Mouse (Mus musculus) forebrain, embryonic 12.5 days (tissue): ENCODE measurements at regions not wholly inside any gene's neighbourhood (a gene's known extent, or its start where the extent isn't known, plus 50 kb on each side); places are given as distances from the start of the nearest gene placed in this dataset.

Source experiments
- ATAC-seq: fragments of 200-750 bp; cut with Nextera tagmentation; 2 replicates; pipeline ENCODE4 v1.8.0; 2017; ENCODE audit warnings: moderate TSS enrichment; ENCODE audit not compliant: low FRiP score
- H3K27ac ChIP-seq: fragments of 300-500 bp; sonication (generic); 2 replicates; pipeline ENCODE4 v1.5.1; 2016; ENCODE audit warnings: mild to moderate bottlenecking
- H3K27me3 ChIP-seq: fragments of 300-500 bp; sonication (generic); 2 replicates; pipeline ENCODE4 v1.6.1; 2016; ENCODE audit warnings: mild to moderate bottlenecking
- H3K36me3 ChIP-seq: fragments of 300-500 bp; sonication (generic); replicated peaks from 2 replicates; pipeline ENCODE4 v1.6.1; 2016; ENCODE audit warnings: mild to moderate bottlenecking
- H3K4me1 ChIP-seq: fragments of 300-500 bp; sonication (generic); 2 replicates; pipeline ENCODE4 v1.6.1; 2016
- H3K4me2 ChIP-seq: fragments of 300-500 bp; sonication (generic); 2 replicates; pipeline ENCODE4 v1.6.1; 2016; ENCODE audit warnings: mild to moderate bottlenecking, moderate library complexity
- H3K4me3 ChIP-seq: fragments of 300-500 bp; sonication (generic); replicated peaks from 2 replicates; pipeline ENCODE4 v1.5.1; 2016; ENCODE audit warnings: mild to moderate bottlenecking
- H3K9ac ChIP-seq: fragments of 300-500 bp; sonication (generic); 2 replicates; pipeline ENCODE4 v1.6.1; 2016; ENCODE audit warnings: mild to moderate bottlenecking
- H3K9me3 ChIP-seq: fragments of 300-500 bp; sonication (generic); 2 replicates; pipeline ENCODE4 v1.6.1; 2016
- WGBS: fragments of 180-500 bp; shearing (Covaris S2); methylation state at CpG from one replicate; pipeline ENCODE4 v1.1.7; 2016; 5-methylcytosine and 5-hydroxymethylcytosine counted together

GRCm38 (mm10) chr1:35919840-35920734, 148.1 kb upstream of the Hs6st1 start:
- ATAC-seq: no peak
- 74% methylated on average over 12 of the region's 12 CpGs for WGBS
- H3K4me1 ChIP-seq: peaks cover 8% of the 10 kb centered on the region

DNA sequence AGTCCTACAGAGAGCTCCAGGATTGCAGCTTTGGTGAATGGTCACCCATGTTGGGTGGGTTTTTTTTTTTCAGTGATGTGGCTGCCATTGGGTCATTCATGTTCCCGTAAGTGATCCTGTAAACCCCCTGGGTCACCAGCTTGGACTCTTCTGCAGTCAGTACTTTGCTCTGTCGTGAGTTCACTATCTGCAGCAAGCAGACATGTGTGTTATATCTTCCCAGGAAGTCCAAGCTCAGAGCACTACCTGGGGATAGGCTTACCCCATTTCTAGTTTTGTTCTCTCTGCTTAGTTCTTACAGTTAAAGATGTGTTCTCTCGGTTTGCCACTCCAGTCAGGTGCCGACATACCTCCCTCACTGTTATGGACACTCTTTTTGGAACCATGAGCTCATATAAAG, 143.4 kb upstream of the Hs6st1 start:
- no peak overlapping the region for H3K4me3 ChIP-seq
- H3K36me3 ChIP-seq: no peaks in the 10 kb centered on the region
- no peak overlapping the region for H3K4me2 ChIP-seq
- peaks cover 7% of the 10 kb centered on the region for H3K4me1 ChIP-seq
- no peak overlapping the region for H3K9ac ChIP-seq
- 87% methylated on average over 4 of the region's 4 CpGs for WGBS
- H3K27me3 ChIP-seq: no peaks in the 10 kb centered on the region
- H3K9me3 ChIP-seq: no peaks in the 10 kb centered on the region
- no peak overlapping the region for H3K27ac ChIP-seq
- ATAC-seq: no peak

More at GRCm38 (mm10) chr1:35919840-35920734, 148.1 kb upstream of the Hs6st1 start:
- Histone ChIP-seq H3K4me2 (no peak overlapping the region), H3K27me3 (no peaks in the 10 kb centered on the region), H3K36me3 (no peaks in the 10 kb centered on the region), H3K4me3 (no peak overlapping the region), H3K9ac (no peak overlapping the region), H3K9me3 (no peaks in the 10 kb centered on the region), H3K27ac (no peak overlapping the region)

DNA sequence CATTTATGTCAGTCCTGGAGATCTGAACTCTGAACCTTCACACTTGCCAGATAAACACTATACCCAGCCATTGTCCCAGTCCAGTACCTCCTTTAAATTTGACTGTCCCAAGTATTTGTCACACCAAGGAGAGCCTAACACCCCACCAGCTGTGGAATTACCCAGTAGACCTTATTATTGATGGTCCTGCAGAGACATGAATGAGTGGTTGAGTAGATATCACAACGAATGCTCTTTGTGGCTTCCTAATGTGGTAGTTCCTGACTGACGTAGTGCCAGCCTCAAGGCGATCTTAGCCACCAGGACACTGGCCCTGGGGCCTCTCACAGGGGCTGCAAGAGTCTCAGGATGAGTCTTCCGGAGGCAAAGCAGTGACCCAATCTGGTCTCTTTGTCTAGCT, 142.9 kb upstream of the Hs6st1 start:
- H3K27ac ChIP-seq: no peak overlapping the region

DNA sequence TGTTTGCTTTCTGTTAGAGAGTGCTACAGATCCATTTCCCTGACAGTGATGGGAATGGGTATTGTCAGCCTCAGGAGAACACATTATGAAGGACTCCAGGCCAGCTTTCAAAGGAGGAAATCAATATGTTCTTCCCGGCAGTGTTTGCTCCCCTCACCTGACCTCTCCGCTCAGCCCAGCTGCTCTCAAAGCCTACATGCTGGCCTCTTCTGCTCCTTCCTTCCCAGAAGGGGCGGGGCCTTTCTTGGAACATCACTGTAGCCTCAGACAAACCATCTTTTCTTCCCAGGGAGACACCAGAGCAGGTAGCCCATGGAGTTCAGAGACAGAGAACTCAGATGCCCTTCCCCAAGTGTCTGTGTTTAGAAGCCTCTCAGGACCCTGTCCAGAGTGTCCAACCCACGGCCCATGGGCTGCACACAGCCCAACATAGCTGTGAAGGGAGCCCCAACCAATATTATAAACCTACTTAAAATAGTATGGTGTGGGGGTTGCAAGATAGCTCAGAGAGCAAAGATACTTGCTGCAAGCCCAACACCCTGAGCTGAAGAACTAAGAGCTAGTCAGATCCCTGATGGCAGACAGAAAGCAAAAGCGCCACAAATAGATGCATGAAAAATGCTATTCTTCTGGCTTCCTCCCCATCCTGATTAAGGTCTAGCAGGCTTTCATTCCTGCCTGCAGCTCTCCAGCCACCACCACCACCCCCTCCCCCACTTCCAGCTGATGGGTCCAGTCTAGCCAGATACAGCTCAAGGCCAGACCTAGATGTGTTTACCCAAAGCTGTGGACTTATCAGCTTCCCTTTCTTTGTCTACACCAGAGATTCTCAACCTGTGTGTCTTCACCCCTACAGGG, 141.8 kb upstream of the Hs6st1 start:
- H3K27me3 ChIP-seq: no peaks in the 10 kb centered on the region
- H3K9me3 ChIP-seq: no peaks in the 10 kb centered on the region
- H3K27ac ChIP-seq: no peak overlapping the region
- no peak overlapping the region for H3K9ac ChIP-seq
- H3K4me1 ChIP-seq: no peaks in the 10 kb centered on the region
- H3K4me3 ChIP-seq: no peak overlapping the region
- WGBS: 77% methylated on average over 5 of the region's 5 CpGs
- H3K4me2 ChIP-seq: no peak overlapping the region
- H3K36me3 ChIP-seq: no peaks in the 10 kb centered on the region
- ATAC-seq: no peak

More for the DNA sequence above, 142.9 kb upstream of the Hs6st1 start:
- Histone ChIP-seq H3K4me2 (no peak overlapping the region), H3K36me3 (no peaks in the 10 kb centered on the region), H3K27me3 (no peaks in the 10 kb centered on the region), H3K4me3 (no peak overlapping the region), H3K9me3 (no peaks in the 10 kb centered on the region), H3K9ac (no peak overlapping the region), H3K4me1 (peaks cover 1% of the 10 kb centered on the region; the same call in 1 of the 2 replicates)
- WGBS: 94% methylated on average over 4 of the region's 4 CpGs
- no peak for ATAC-seq

- no peaks in the 10 kb centered on the region for H3K27me3 ChIP-seq
- H3K9ac ChIP-seq: no peak overlapping the region
- H3K4me2 ChIP-seq: no peak overlapping the region
- no peaks in the 10 kb centered on the region for H3K36me3 ChIP-seq
- 76% methylated on average over 3 of the region's 3 CpGs for WGBS
- no peak for ATAC-seq
- no peaks in the 10 kb centered on the region for H3K4me1 ChIP-seq
- no peak overlapping the region for H3K27ac ChIP-seq
- no peaks in the 10 kb centered on the region for H3K9me3 ChIP-seq
- no peak overlapping the region for H3K4me3 ChIP-seq
Observed at GRCm38 (mm10) chr1:35927049-35927415, 141.2 kb upstream of the Hs6st1 start.

DNA sequence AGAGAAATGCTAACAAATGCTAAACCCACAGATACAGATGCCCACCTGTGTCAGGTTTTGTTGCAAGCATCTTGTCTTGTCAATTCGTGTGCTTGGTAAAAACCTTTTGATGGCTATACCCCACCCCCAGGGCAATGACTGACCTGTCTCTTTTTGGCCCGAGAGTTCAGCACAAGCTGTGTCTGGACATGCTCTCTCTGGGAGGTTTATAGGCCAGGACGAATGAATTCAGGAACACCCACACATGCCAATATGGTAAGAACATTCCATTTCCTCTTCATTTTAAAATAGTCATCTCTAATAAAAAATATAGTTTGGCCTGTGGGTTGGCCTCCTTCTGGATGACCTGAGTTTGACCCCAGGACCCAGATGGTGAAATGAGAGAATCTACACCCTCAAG, 137.8 kb upstream of the Hs6st1 start:
- Histone ChIP-seq H3K4me2 (no peak overlapping the region), H3K4me3 (no peak overlapping the region), H3K27ac (no peak overlapping the region), H3K9ac (no peak overlapping the region), H3K9me3 (no peaks in the 10 kb centered on the region), H3K36me3 (no peaks in the 10 kb centered on the region), H3K27me3 (no peaks in the 10 kb centered on the region), H3K4me1 (no peaks in the 10 kb centered on the region)
- no peak for ATAC-seq
- 75% methylated on average over 3 of the region's 3 CpGs for WGBS

- H3K27ac ChIP-seq: no peak overlapping the region
- no peak overlapping the region for H3K4me3 ChIP-seq
- ATAC-seq: no peak
- H3K4me2 ChIP-seq: no peak overlapping the region
- no peaks in the 10 kb centered on the region for H3K9me3 ChIP-seq
- no peak overlapping the region for H3K9ac ChIP-seq
- H3K36me3 ChIP-seq: no peaks in the 10 kb centered on the region
- 93% methylated on average over 7 of the region's 7 CpGs for WGBS
- no peaks in the 10 kb centered on the region for H3K27me3 ChIP-seq
- no peaks in the 10 kb centered on the region for H3K4me1 ChIP-seq
Observed at GRCm38 (mm10) chr1:35931056-35931455, 137.1 kb upstream of the Hs6st1 start.

GRCm38 (mm10) chr1:35933511-35933910, 134.7 kb upstream of the Hs6st1 start:
- H3K4me2 ChIP-seq: no peak overlapping the region
- H3K27me3 ChIP-seq: no peaks in the 10 kb centered on the region
- no peaks in the 10 kb centered on the region for H3K9me3 ChIP-seq
- no peak overlapping the region for H3K27ac ChIP-seq
- no peak for ATAC-seq
- WGBS: 84% methylated on average over 7 of the region's 7 CpGs
- no peak overlapping the region for H3K4me3 ChIP-seq
- no peaks in the 10 kb centered on the region for H3K36me3 ChIP-seq
- no peaks in the 10 kb centered on the region for H3K4me1 ChIP-seq
- H3K9ac ChIP-seq: no peak overlapping the region

DNA sequence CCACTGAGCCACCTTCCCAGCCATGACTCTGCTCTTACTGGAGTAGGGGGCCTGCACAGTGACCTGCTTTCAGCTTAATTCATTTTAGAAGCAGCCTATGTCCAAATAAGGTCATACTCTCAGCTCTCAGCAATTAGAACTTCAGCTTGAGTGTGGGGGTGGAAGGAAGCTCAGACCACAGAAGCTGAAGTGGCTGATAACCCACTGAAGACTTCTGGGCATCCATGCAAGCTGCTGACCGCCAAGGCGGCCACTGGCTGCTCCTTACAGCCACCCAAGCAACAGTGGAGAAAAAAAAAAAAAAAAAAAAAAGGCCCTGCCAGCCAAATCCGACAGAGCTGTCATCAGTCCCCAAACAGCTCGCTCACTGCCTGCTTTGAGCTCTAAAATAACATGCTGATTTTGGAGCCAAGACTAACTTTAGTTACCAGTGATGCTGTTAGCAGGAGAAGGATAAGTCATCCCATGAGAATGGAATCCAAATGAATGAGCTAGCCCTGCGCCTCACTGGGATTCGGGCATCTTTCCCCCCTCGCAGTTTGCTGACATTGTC, 133.0 kb upstream of the Hs6st1 start:
- H3K36me3 ChIP-seq: no peaks in the 10 kb centered on the region
- no peak for ATAC-seq
- 74% methylated on average over 7 of the region's 7 CpGs for WGBS
- H3K4me2 ChIP-seq: no peak overlapping the region
- H3K9ac ChIP-seq: no peak overlapping the region
- H3K4me3 ChIP-seq: no peak overlapping the region
- H3K27ac ChIP-seq: no peak overlapping the region
- no peaks in the 10 kb centered on the region for H3K4me1 ChIP-seq
- no peaks in the 10 kb centered on the region for H3K27me3 ChIP-seq
- no peaks in the 10 kb centered on the region for H3K9me3 ChIP-seq

DNA sequence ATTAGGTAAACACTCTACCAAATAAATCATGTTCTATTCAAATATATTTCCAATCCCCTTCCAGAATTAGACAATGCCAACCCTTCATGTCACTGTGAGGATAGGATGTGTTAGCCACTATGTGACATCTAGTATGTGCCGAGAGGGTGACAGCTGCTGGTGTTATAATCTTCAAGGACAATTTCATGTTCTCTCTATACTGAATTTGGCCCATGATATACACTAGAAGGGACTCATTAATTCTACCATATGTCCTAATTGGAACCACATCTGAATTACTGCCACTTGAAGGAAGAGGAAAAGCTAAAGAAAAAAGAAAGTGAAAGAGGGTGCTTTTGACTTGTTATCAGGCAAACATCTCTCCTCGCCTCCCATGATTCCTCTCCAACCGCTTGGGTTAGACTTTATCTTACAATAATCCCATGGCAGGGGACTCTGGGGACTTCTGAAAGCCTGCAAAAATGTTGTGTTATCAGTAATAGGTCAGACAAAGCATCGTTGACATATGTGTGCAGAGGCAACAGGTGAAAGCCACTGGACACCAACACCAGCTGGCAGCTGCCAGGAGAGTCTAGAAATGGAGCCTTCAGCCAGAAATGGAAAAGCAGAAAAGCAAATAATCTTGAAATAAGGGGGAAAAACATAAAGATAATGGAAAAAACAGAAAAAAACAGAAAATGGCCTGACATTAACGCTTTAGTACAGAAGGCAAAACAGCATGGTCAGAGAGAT, 131.7 kb upstream of the Hs6st1 start:
- 79% methylated on average over 5 of the region's 5 CpGs for WGBS
- H3K9me3 ChIP-seq: no peaks in the 10 kb centered on the region
- no peaks in the 10 kb centered on the region for H3K36me3 ChIP-seq
- no peak for ATAC-seq
- no peak overlapping the region for H3K9ac ChIP-seq
- H3K4me3 ChIP-seq: no peak overlapping the region
- peaks cover 6% of the 10 kb centered on the region for H3K4me1 ChIP-seq
- H3K27ac ChIP-seq: no peak overlapping the region
- no peak overlapping the region for H3K4me2 ChIP-seq
- H3K27me3 ChIP-seq: no peaks in the 10 kb centered on the region

DNA sequence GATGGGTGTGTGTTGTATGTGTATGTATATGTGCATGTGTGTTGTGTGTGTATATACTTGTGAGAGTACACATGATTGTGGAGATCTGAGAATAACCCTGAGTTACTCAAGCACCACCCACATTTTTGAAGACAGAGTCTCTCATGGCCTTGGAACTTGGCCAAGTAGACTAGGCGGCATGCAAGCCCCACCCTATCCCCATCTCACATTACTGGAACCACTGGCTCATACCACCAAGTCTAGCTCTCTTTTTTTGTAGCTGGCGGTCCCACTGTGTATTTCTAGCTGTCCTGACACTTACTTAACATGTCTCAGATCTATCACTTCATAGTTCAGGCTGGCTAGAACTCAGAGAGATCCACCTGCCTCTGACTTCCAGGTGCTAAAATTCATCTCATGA, 128.0 kb upstream of the Hs6st1 start:
- Histone ChIP-seq H3K27me3 (no peaks in the 10 kb centered on the region), H3K9ac (no peak overlapping the region), H3K4me3 (no peak overlapping the region), H3K27ac (no peak overlapping the region), H3K9me3 (no peaks in the 10 kb centered on the region), H3K36me3 (no peaks in the 10 kb centered on the region), H3K4me2 (no peak overlapping the region), H3K4me1 (peaks cover 38% of the 10 kb centered on the region)
- no peak for ATAC-seq
- 76% methylated on average over 2 of the region's 2 CpGs for WGBS

- 3% methylated on average over 8 of the region's 8 CpGs for WGBS
- no peak overlapping the region for H3K9ac ChIP-seq
- peak; percentile 72 for ATAC-seq
Observed at GRCm38 (mm10) chr1:35941642-35942077, 126.5 kb upstream of the Hs6st1 start.

More at GRCm38 (mm10) chr1:35941642-35942077, 126.5 kb upstream of the Hs6st1 start:
- H3K4me1 ChIP-seq: peaks cover 38% of the 10 kb centered on the region
- H3K9me3 ChIP-seq: no peaks in the 10 kb centered on the region
- no peaks in the 10 kb centered on the region for H3K36me3 ChIP-seq
- peak overlapping the region; percentile 13; the same call in 1 of the 2 replicates for H3K4me2 ChIP-seq
- no peak overlapping the region for H3K4me3 ChIP-seq
- no peaks in the 10 kb centered on the region for H3K27me3 ChIP-seq
- H3K27ac ChIP-seq: peak overlapping the region; percentile 65
